Comparison of ENCODE assay signal across 21 mouse cellular contexts in genomic region chr19:16287971-16288370, GRCm38 (mm10).
A peak's percentile ranks its signal among the peaks of the same experiment; 100 is the strongest.
DNase-seq lines count a peak whose midpoint lies in the region; ATAC-seq and TF ChIP-seq lines count a peak whose summit lies in the region.
"Had no signal": no experiment of that assay in that cellular context is flagged by ENCODE, and none has a peak within 500 bp of the region (broad histone marks: within the 10 kb centered on the region; RNA-seq: fewer than 3 reads in every experiment).

No protein-coding gene starts in this region.

- TF ChIP-seq CTCF in layer of hippocampus, adult 2 months (conservative IDR thresholded peaks at IDR 0.05): no peak

- intact Hi-C loops in heart, postnatal 25 days (cut with DNase I): no loop called here

- no peak for DNase-seq in cerebellum, postnatal 4 days (ENCODE audit: low spot score in 2 of 2)
- no peak for DNase-seq in layer of hippocampus, adult 2 months (ENCODE audit: low spot score in 2 of 2)
- DNase-seq in layer of hippocampus, adult 9-11 months: no peak
- peak; percentile 82 for DNase-seq in cerebellum, adult 11-12 months
- DNase-seq in cerebellum, postnatal 10 days: peak; percentile 88
- no peak for DNase-seq in heart, postnatal 25 days (ENCODE audit: low spot score)
- DNase-seq: adrenal gland, postnatal 14 days; heart, postnatal 36 days; kidney, postnatal 10 days; liver, embryonic 13.5 days; lung, adult 2 months; lung, postnatal 14 days; right cerebral cortex, postnatal 14 days; spleen, adult 18-20 months; thymus, postnatal 14 days had no signal

- H3K9me3 ChIP-seq in forebrain, embryonic 12.5 days: no peaks in the 10 kb centered on the region
- H3K9me3 ChIP-seq: forebrain, embryonic 15.5 days; hindbrain, embryonic 13.5 days; liver, embryonic 13.5 days; neural tube, embryonic 15.5 days had no signal

- H3K36me3 ChIP-seq in forebrain, embryonic 12.5 days (replicated peaks): no peaks in the 10 kb centered on the region
- H3K36me3 ChIP-seq: forebrain, embryonic 15.5 days; hindbrain, embryonic 13.5 days; liver, embryonic 13.5 days; neural tube, embryonic 15.5 days had no signal

- H3K4me2 ChIP-seq in forebrain, embryonic 12.5 days: no peak overlapping the region
- H3K4me2 ChIP-seq: forebrain, embryonic 15.5 days; hindbrain, embryonic 13.5 days; liver, embryonic 13.5 days; neural tube, embryonic 15.5 days had no signal

- H3K4me3 ChIP-seq in layer of hippocampus, adult 2 months: no peak overlapping the region
- no peak overlapping the region for H3K4me3 ChIP-seq in forebrain, embryonic 12.5 days (replicated peaks)
- H3K4me3 ChIP-seq: forebrain, embryonic 15.5 days; hindbrain, embryonic 13.5 days; liver, embryonic 13.5 days; neural tube, embryonic 15.5 days had no signal

- ATAC-seq in cerebellum, adult (ENCODE audit: insufficient number of reproducible peaks, low FRiP score, low TSS enrichment): peak; percentile 75
- ATAC-seq in forebrain, embryonic 12.5 days (ENCODE audit: low FRiP score): no peak
- ATAC-seq: forebrain, embryonic 15.5 days; midbrain, embryonic 16.5 days had no signal

- H3K4me1 ChIP-seq in forebrain, embryonic 12.5 days: peaks cover 28% of the 10 kb centered on the region

- WGBS in forebrain, embryonic 12.5 days: 92% methylated on average over 7 of the region's 7 CpGs

- H3K9ac ChIP-seq in forebrain, embryonic 12.5 days: no peak overlapping the region
- H3K9ac ChIP-seq: forebrain, embryonic 15.5 days; hindbrain, embryonic 13.5 days; liver, embryonic 13.5 days; neural tube, embryonic 15.5 days had no signal

- peak overlapping the region; percentile 84; the same call in 1 of the 2 replicates for H3K27ac ChIP-seq in layer of hippocampus, adult 2 months
- H3K27ac ChIP-seq in forebrain, embryonic 12.5 days: no peak overlapping the region
- H3K27ac ChIP-seq: forebrain, embryonic 15.5 days; hindbrain, embryonic 13.5 days; liver, embryonic 13.5 days; neural tube, embryonic 15.5 days had no signal

- H3K27me3 ChIP-seq in forebrain, embryonic 12.5 days: no peaks in the 10 kb centered on the region
- H3K27me3 ChIP-seq: forebrain, embryonic 15.5 days; hindbrain, embryonic 13.5 days; liver, embryonic 13.5 days; neural tube, embryonic 15.5 days had no signal

Comparison
In these comparisons a context has a peak if more than half of its experiments do, and no peak if none do; other contexts are left out.
1. DNase-seq: peak in cerebellum, adult 11-12 months (single experiment) and cerebellum, postnatal 10 days (2 of 2); none in cerebellum, postnatal 4 days (0 of 2), layer of hippocampus, adult 2 months (0 of 2), layer of hippocampus, adult 9-11 months (single experiment) and heart, postnatal 25 days (single experiment).